Mouse (Mus musculus): ENCODE results near the gene Rcor1. TPM values are rescaled to one million over a fixed set of nuclear protein-coding genes. Genes with fewer than 3 reads are reported as not detected.

Gene Rcor1
- total and polyA plus RNA-seq, 3 experiments = 6.5 to 16.1 (median 8.3) TPM

- DNase-seq (ENCODE audit: extremely low read depth) = peak; percentile 97
Observed at GRCm38 (mm10) chr12:111159659-111160428, 120.7 kb downstream of the Rcor1 start.

GRCm38 (mm10) chr12:111160871-111161270, 121.7 kb downstream of the Rcor1 start:
- TF ChIP-seq IRF4 (IDR thresholded peaks at IDR 0.05; ENCODE audit: low read depth, low read length) = 0 out of 2 replicates have a peak, but pooled peaks have one; percentile 4
- peak; percentile 94 for TF ChIP-seq MAX (IDR thresholded peaks at IDR 0.05; ENCODE audit: low read length)
- 0 out of 2 replicates have a peak, but pooled peaks have one; percentile 14 for TF ChIP-seq POLR2AphosphoS2 (IDR thresholded peaks at IDR 0.05; ENCODE audit: low read depth, low read length)
- TF ChIP-seq JUND (conservative IDR thresholded peaks at IDR 0.05; ENCODE audit: low read depth, low read length) = no peak
- TF ChIP-seq MXI1 (IDR thresholded peaks at IDR 0.05; ENCODE audit: low read depth, low read length) = peak; percentile 33; the same call in 1 of the 2 replicates
- TF ChIP-seq MYC (IDR thresholded peaks at IDR 0.05; ENCODE audit: low read depth, low read length) = peak; percentile 92
- no peak; the same call in 1 of the 2 replicates for TF ChIP-seq USF2 (conservative IDR thresholded peaks at IDR 0.05; ENCODE audit: low read depth, low read length)
- TF ChIP-seq BHLHE40 (IDR thresholded peaks at IDR 0.05; ENCODE audit: low read depth, low read length) = peak; percentile 47; the same call in 1 of the 2 replicates
- in situ Hi-C loops (cut with MboI; ENCODE audit: low pct_ligation_motif_present, low pct_unique_long_range_greater_than_20kb, low sequenced_read_pairs) (loop anchor here (10.0 kb wide), 1 partner anchor 94 kb away; no protein-coding TSS in a partner anchor), dilution Hi-C loops (cut with MboI; ENCODE audit: extremely low pct_ligation_motif_present, extremely low pct_unique_long_range_greater_than_20kb, low sequenced_read_pairs) (no loop called here)
- H3K79me2 ChIP-seq (replicated peaks; ENCODE audit: control insufficient read depth, extremely low read depth, insufficient read depth, poor library complexity, severe bottlenecking) = peaks cover 20% of the 10 kb centered on the region
- H3K27me3 ChIP-seq (replicated peaks) = no peaks in the 10 kb centered on the region
- peaks cover 0 to 4% of the 10 kb centered on the region in 2 experiments for H3K36me3 ChIP-seq (replicated peaks in 1 of 2; ENCODE audit: control insufficient read depth in 1 of 2, insufficient read depth in 1 of 2, low read length in 1 of 2)
- H3K4me2 ChIP-seq (ENCODE audit: insufficient read depth, low read depth, poor library complexity, severe bottlenecking) = peak overlapping the region; percentile 89
- peaks cover 18 to 56% of the 10 kb centered on the region in 2 experiments for H3K4me1 ChIP-seq (ENCODE audit: control insufficient read depth in 1 of 2, insufficient read depth in 2 of 2)
- H3K4me3 ChIP-seq (replicated peaks in 1 of 3; ENCODE audit: low read depth in 2 of 3, low read length in 2 of 3, poor library complexity in 1 of 3) = peak overlapping the region; percentile 71 to 78 (median 72)
- peak overlapping the region; percentile 78 for H3K9ac ChIP-seq (ENCODE audit: insufficient read depth, low read depth)
- peak overlapping the region; percentile 96 for H3K27ac ChIP-seq (ENCODE audit: insufficient read depth, low read depth)
- H3K9me3 ChIP-seq (replicated peaks; ENCODE audit: low read length) = no peaks in the 10 kb centered on the region
- DNase-seq (ENCODE audit: extremely low read depth) = no peak

More at GRCm38 (mm10) chr12:111159659-111160428, 120.7 kb downstream of the Rcor1 start:
- Histone ChIP-seq H3K79me2 (replicated peaks; ENCODE audit: control insufficient read depth, extremely low read depth, insufficient read depth, poor library complexity, severe bottlenecking) (peaks cover 20% of the 10 kb centered on the region), H3K4me3 (replicated peaks in 1 of 3; ENCODE audit: low read depth in 2 of 3, low read length in 2 of 3, poor library complexity in 1 of 3) (peak overlapping the region; percentile 71 to 78 (median 72)), H3K36me3 (replicated peaks in 1 of 2; ENCODE audit: control insufficient read depth in 1 of 2, insufficient read depth in 1 of 2, low read length in 1 of 2) (peaks cover 0 to 4% of the 10 kb centered on the region in 2 experiments), H3K27ac (ENCODE audit: insufficient read depth, low read depth) (peak overlapping the region; percentile 96), H3K9me3 (replicated peaks; ENCODE audit: low read length) (no peaks in the 10 kb centered on the region), H3K9ac (ENCODE audit: insufficient read depth, low read depth) (peak overlapping the region; percentile 78), H3K4me2 (ENCODE audit: insufficient read depth, low read depth, poor library complexity, severe bottlenecking) (peak overlapping the region; percentile 89), H3K4me1 (ENCODE audit: control insufficient read depth in 1 of 2, insufficient read depth in 2 of 2) (peaks cover 14 to 46% of the 10 kb centered on the region in 2 experiments), H3K27me3 (replicated peaks) (no peaks in the 10 kb centered on the region)
- dilution Hi-C loops (cut with MboI; ENCODE audit: extremely low pct_ligation_motif_present, extremely low pct_unique_long_range_greater_than_20kb, low sequenced_read_pairs) = no loop called here
- TF ChIP-seq GABPA (IDR thresholded peaks at IDR 0.05; ENCODE audit: insufficient replicate concordance, low read depth, low read length) = no peak
- peak; percentile 69 for TF ChIP-seq USF1 (IDR thresholded peaks at IDR 0.05; ENCODE audit: low read depth, low read length)
- TF ChIP-seq JUND (conservative IDR thresholded peaks at IDR 0.05; ENCODE audit: low read depth, low read length) = 0 out of 2 replicates have a peak, but pooled peaks have one; percentile 25
- TF ChIP-seq ELF1 (IDR thresholded peaks at IDR 0.05; ENCODE audit: low read depth, low read length) = peak; percentile 64
- TF ChIP-seq POLR2AphosphoS2 (IDR thresholded peaks at IDR 0.05; ENCODE audit: low read depth, low read length) = no peak; the same call in 1 of the 2 replicates
- peak; percentile 86 for TF ChIP-seq CHD2 (IDR thresholded peaks at IDR 0.05; ENCODE audit: low read length)
- TF ChIP-seq USF2 (conservative IDR thresholded peaks at IDR 0.05; ENCODE audit: low read depth, low read length) = peak; percentile 60
- no peak; the same call in 1 of the 2 replicates for TF ChIP-seq ZNF384 (IDR thresholded peaks at IDR 0.05; ENCODE audit: low read depth, low read length)
- TF ChIP-seq HCFC1 (IDR thresholded peaks at IDR 0.05; ENCODE audit: low read depth, low read length) = peak; percentile 56
- TF ChIP-seq IRF4 (IDR thresholded peaks at IDR 0.05; ENCODE audit: low read depth, low read length) = peak; percentile 84
- TF ChIP-seq MAX (IDR thresholded peaks at IDR 0.05; ENCODE audit: low read length) = peak; percentile 98
- TF ChIP-seq ZMIZ1 (IDR thresholded peaks at IDR 0.05; ENCODE audit: low read depth, low read length) = no peak
- peak; percentile 77; the same call in 1 of the 2 replicates for TF ChIP-seq RCOR1 (conservative IDR thresholded peaks at IDR 0.05; ENCODE audit: low read depth, low read length)
- TF ChIP-seq SMC3 (IDR thresholded peaks at IDR 0.05; ENCODE audit: low read depth, low read length) = peak; percentile 22; the same call in 1 of the 2 replicates
- peak; percentile 76 for TF ChIP-seq MAZ (IDR thresholded peaks at IDR 0.05; ENCODE audit: low read depth, low read length)
- TF ChIP-seq EP300 (IDR thresholded peaks at IDR 0.05; ENCODE audit: low read length) = peak; percentile 87
- TF ChIP-seq ETS1 (conservative IDR thresholded peaks at IDR 0.05; ENCODE audit: low read depth, low read length) = peak; percentile 96
- 0 out of 2 replicates have a peak, but pooled peaks have one; percentile 27 for TF ChIP-seq E2F4 (IDR thresholded peaks at IDR 0.05; ENCODE audit: insufficient replicate concordance, low read depth, low read length)
- peak; percentile 91 for TF ChIP-seq TBP (conservative IDR thresholded peaks at IDR 0.05; ENCODE audit: low read depth, low read length)
- TF ChIP-seq CHD1 (IDR thresholded peaks at IDR 0.05; ENCODE audit: low read depth, low read length) = peak; percentile 30; the same call in 1 of the 2 replicates
- peak; percentile 82 for TF ChIP-seq TCF12 (IDR thresholded peaks at IDR 0.05; ENCODE audit: low read depth, low read length)
- TF ChIP-seq ZC3H11A (IDR thresholded peaks at IDR 0.05; ENCODE audit: low read depth, low read length) = no peak
- no peak for TF ChIP-seq CTCF (conservative IDR thresholded peaks at IDR 0.05 in 1 of 2, IDR thresholded peaks at IDR 0.05 in 1 of 2; ENCODE audit: low read depth in 2 of 2, low read length in 2 of 2)
- peak; percentile 98 for TF ChIP-seq MXI1 (IDR thresholded peaks at IDR 0.05; ENCODE audit: low read depth, low read length)
- peak; percentile 81 for TF ChIP-seq NELFE (IDR thresholded peaks at IDR 0.05; ENCODE audit: low read depth, low read length)
- peak; percentile 81 for TF ChIP-seq BHLHE40 (IDR thresholded peaks at IDR 0.05; ENCODE audit: low read depth, low read length)
- TF ChIP-seq MYC (IDR thresholded peaks at IDR 0.05; ENCODE audit: low read depth, low read length) = peak; percentile 98
- peak; percentile 34; the same call in 1 of the 2 replicates for TF ChIP-seq NRF1 (IDR thresholded peaks at IDR 0.05; ENCODE audit: low read depth, low read length)
- no peak for TF ChIP-seq UBTF (IDR thresholded peaks at IDR 0.05; ENCODE audit: low read depth, low read length)
- no peak; the same call in 1 of the 2 replicates for TF ChIP-seq RAD21 (IDR thresholded peaks at IDR 0.05; ENCODE audit: low read depth, low read length)
- TF ChIP-seq KAT2A (IDR thresholded peaks at IDR 0.05; ENCODE audit: insufficient replicate concordance, low read length) = peak; percentile 76
- TF ChIP-seq POLR2A (IDR thresholded peaks at IDR 0.05; ENCODE audit: low read depth, low read length) = peak; percentile 81
- no peak for TF ChIP-seq JUN (IDR thresholded peaks at IDR 0.05; ENCODE audit: insufficient read depth, low read depth, low read length)
- TF ChIP-seq SIN3A (IDR thresholded peaks at IDR 0.05; ENCODE audit: low read length) = peak; percentile 95
- no peak for TF ChIP-seq PAX5 (IDR thresholded peaks at IDR 0.05; ENCODE audit: low read length)
- peak; percentile 89 for TF ChIP-seq MEF2A (IDR thresholded peaks at IDR 0.05; ENCODE audit: borderline replicate concordance, low read depth, low read length)
- no peak for TF ChIP-seq ZKSCAN1 (IDR thresholded peaks at IDR 0.05; ENCODE audit: borderline replicate concordance, low read depth, low read length)
- TF ChIP-seq MAFK (IDR thresholded peaks at IDR 0.05; ENCODE audit: insufficient replicate concordance, low read length) = peak; percentile 39; the same call in 1 of the 2 replicates
- in situ Hi-C loops (cut with MboI; ENCODE audit: low pct_ligation_motif_present, low pct_unique_long_range_greater_than_20kb, low sequenced_read_pairs) = loop anchor here (10.0 kb wide), 1 partner anchor 95 kb away; no protein-coding TSS in a partner anchor

Measured in CH12.LX (cell line).